Mouse (Mus musculus) kidney, postnatal 25 days (tissue): Measurements from ENCODE around the gene Hspg2.
A peak's percentile ranks its signal among the peaks of the same experiment; 100 is the strongest.

ENCODE experiments used
- DNase-seq, 2 experiments: peaks; one replicate each; pipeline ENCODE4 v3.0.0; 2021; ENCODE audit warnings: mixed read lengths in 2 of 2

Hspg2 gene

GRCm38 (mm10) chr4:137481381-137482030 lies 12.9 kb downstream of the Hspg2 start:
- no peak for DNase-seq

- peak; percentile 63 to 84 for DNase-seq
Measured at GRCm38 (mm10) chr4:137483871-137484270, 15.3 kb downstream of the Hspg2 start.

- peak; percentile 90 to 91 for DNase-seq
Measured at GRCm38 (mm10) chr4:137484586-137484985, 16.0 kb downstream of the Hspg2 start.

- peak in 1 of 2 experiments; percentile 57 for DNase-seq
Measured at GRCm38 (mm10) chr4:137485258-137485960, 16.8 kb downstream of the Hspg2 start.

- peak; percentile 59 to 64 for DNase-seq
Measured at GRCm38 (mm10) chr4:137486081-137487014, 17.8 kb downstream of the Hspg2 start.

GRCm38 (mm10) chr4:137487286-137488000 lies 18.9 kb downstream of the Hspg2 start:
- peak; percentile 77 to 92 for DNase-seq

- no peak for DNase-seq
Measured at GRCm38 (mm10) chr4:137488038-137488437, 19.5 kb downstream of the Hspg2 start.

GRCm38 (mm10) chr4:137488571-137489303 lies 20.2 kb downstream of the Hspg2 start:
- peak; percentile 69 to 83 for DNase-seq

GRCm38 (mm10) chr4:137489996-137490395 lies 21.4 kb downstream of the Hspg2 start:
- DNase-seq, result peak; percentile 81 to 88

- peak in 1 of 2 experiments; percentile 56 for DNase-seq
Measured at GRCm38 (mm10) chr4:137492563-137492962, 24.0 kb downstream of the Hspg2 start.

- no peak for DNase-seq
Measured at GRCm38 (mm10) chr4:137493187-137493586, 24.6 kb downstream of the Hspg2 start.

GRCm38 (mm10) chr4:137494751-137495500 lies 26.4 kb downstream of the Hspg2 start:
- peak in 1 of 2 experiments; percentile 67 for DNase-seq

GRCm38 (mm10) chr4:137495501-137496100 lies 27.0 kb downstream of the Hspg2 start:
- no peak for DNase-seq

- DNase-seq, result peak; percentile 68 to 90
Measured at GRCm38 (mm10) chr4:137497367-137497766, 28.8 kb downstream of the Hspg2 start.

- peak; percentile 77 to 87 for DNase-seq
Measured at GRCm38 (mm10) chr4:137497892-137498722, 29.5 kb downstream of the Hspg2 start.

GRCm38 (mm10) chr4:137498882-137499583 lies 30.5 kb downstream of the Hspg2 start:
- no peak for DNase-seq

GRCm38 (mm10) chr4:137500149-137500548 lies 31.6 kb downstream of the Hspg2 start:
- DNase-seq, result no peak

GRCm38 (mm10) chr4:137500953-137501352 lies 32.4 kb downstream of the Hspg2 start:
- DNase-seq, result no peak

- no peak for DNase-seq
Measured at GRCm38 (mm10) chr4:137502183-137502582, 33.6 kb downstream of the Hspg2 start.
